Mouse (Mus musculus): ENCODE measurements at regions not wholly inside any gene's neighbourhood (a gene's known extent, or its start where the extent isn't known, plus 50 kb on each side); places are given as distances from the start of the nearest gene placed in this dataset.

GRCm38 (mm10) chr13:83399381-83399780, 104.5 kb upstream of the Mef2c start:
- TF ChIP-seq JUND (conservative IDR thresholded peaks at IDR 0.05; ENCODE audit: low read depth, low read length) (no peak), ELF1 (IDR thresholded peaks at IDR 0.05; ENCODE audit: low read depth, low read length) (no peak), POLR2A (IDR thresholded peaks at IDR 0.05; ENCODE audit: low read depth, low read length) (no peak), CTCF (conservative IDR thresholded peaks at IDR 0.05 in 1 of 2, IDR thresholded peaks at IDR 0.05 in 1 of 2; ENCODE audit: low read depth in 2 of 2, low read length in 2 of 2) (no peak), USF1 (IDR thresholded peaks at IDR 0.05; ENCODE audit: low read depth, low read length) (no peak), E2F4 (IDR thresholded peaks at IDR 0.05; ENCODE audit: insufficient replicate concordance, low read depth, low read length) (no peak), ZC3H11A (IDR thresholded peaks at IDR 0.05; ENCODE audit: low read depth, low read length) (no peak), HCFC1 (IDR thresholded peaks at IDR 0.05; ENCODE audit: low read depth, low read length) (no peak), RAD21 (IDR thresholded peaks at IDR 0.05; ENCODE audit: low read depth, low read length) (no peak), MAX (IDR thresholded peaks at IDR 0.05; ENCODE audit: low read length) (no peak), EP300 (IDR thresholded peaks at IDR 0.05; ENCODE audit: low read length) (no peak), TCF12 (IDR thresholded peaks at IDR 0.05; ENCODE audit: low read depth, low read length) (no peak), JUN (IDR thresholded peaks at IDR 0.05; ENCODE audit: insufficient read depth, low read depth, low read length) (no peak), CHD2 (IDR thresholded peaks at IDR 0.05; ENCODE audit: low read length) (no peak)
